Mouse (Mus musculus): ENCODE data around the gene Pex14. TPM values are rescaled to one million over a fixed set of nuclear protein-coding genes. Genes with fewer than 3 reads are reported as not detected.
A peak's percentile ranks its signal among the peaks of the same experiment; 100 is the strongest.

Pex14 gene
- total RNA-seq, 2 experiments from 2014 or later: 21.6 to 24.3 TPM

GRCm38 (mm10) chr4:148947833-148948388 lies 151.8 kb downstream of the Pex14 start:
- no peak overlapping the region for H3K4me3 ChIP-seq
- intact Hi-C loops (cut with DNase I): no loop called here
- TF ChIP-seq CTCF (IDR thresholded peaks at IDR 0.05): no peak
- no peak overlapping the region for H3K27ac ChIP-seq
- no peak for DNase-seq

- DNase-seq: peak; percentile 82
- no peak for TF ChIP-seq CTCF (IDR thresholded peaks at IDR 0.05)
Measured at GRCm38 (mm10) chr4:148946071-148946470, 153.6 kb downstream of the Pex14 start.

GRCm38 (mm10) chr4:148945476-148945881 lies 154.2 kb downstream of the Pex14 start:
- Histone ChIP-seq H3K4me3 (no peak overlapping the region), H3K27ac (peak overlapping the region; percentile 49)
- DNase-seq: peak; percentile 58
- TF ChIP-seq CTCF (IDR thresholded peaks at IDR 0.05): no peak
- intact Hi-C loops (cut with DNase I): no loop called here

More at GRCm38 (mm10) chr4:148946071-148946470, 153.6 kb downstream of the Pex14 start:
- Histone ChIP-seq H3K27ac (peak overlapping the region; percentile 49), H3K4me3 (no peak overlapping the region)
- intact Hi-C loops (cut with DNase I): no loop called here

- intact Hi-C loops (cut with DNase I): no loop called here
- no peak for TF ChIP-seq CTCF (IDR thresholded peaks at IDR 0.05)
- Histone ChIP-seq H3K27ac (no peak overlapping the region), H3K4me3 (no peak overlapping the region)
- DNase-seq: no peak
Measured at GRCm38 (mm10) chr4:148943099-148943498, 156.6 kb downstream of the Pex14 start.

GRCm38 (mm10) chr4:148941321-148941720 lies 158.4 kb downstream of the Pex14 start:
- no peak for TF ChIP-seq CTCF (IDR thresholded peaks at IDR 0.05)
- intact Hi-C loops (cut with DNase I): no loop called here
- Histone ChIP-seq H3K4me3 (no peak overlapping the region), H3K27ac (peak overlapping the region; percentile 13)
- no peak for DNase-seq

- Histone ChIP-seq H3K27ac (peak overlapping the region; percentile 13; the same call in 1 of the 2 replicates), H3K4me3 (peak overlapping the region; percentile 30)
- no peak for TF ChIP-seq CTCF (IDR thresholded peaks at IDR 0.05)
- DNase-seq: peak; percentile 73
- intact Hi-C loops (cut with DNase I): no loop called here
Measured at GRCm38 (mm10) chr4:148940674-148941211, 158.9 kb downstream of the Pex14 start.

- Histone ChIP-seq H3K4me3 (no peak overlapping the region), H3K27ac (no peak overlapping the region)
- no peak for DNase-seq
- intact Hi-C loops (cut with DNase I): no loop called here
- TF ChIP-seq CTCF (IDR thresholded peaks at IDR 0.05): no peak
Measured at GRCm38 (mm10) chr4:148938546-148938945, 161.1 kb downstream of the Pex14 start.

GRCm38 (mm10) chr4:148936727-148937126 lies 162.9 kb downstream of the Pex14 start:
- TF ChIP-seq CTCF (IDR thresholded peaks at IDR 0.05): no peak
- intact Hi-C loops (cut with DNase I): no loop called here
- peak overlapping the region; percentile 76 for H3K27ac ChIP-seq
- DNase-seq: peak; percentile 91
- H3K4me3 ChIP-seq: no peak overlapping the region

- Histone ChIP-seq H3K27ac (peak overlapping the region; percentile 76), H3K4me3 (no peak overlapping the region)
- TF ChIP-seq CTCF (IDR thresholded peaks at IDR 0.05): no peak
- DNase-seq: no peak
- intact Hi-C loops (cut with DNase I): no loop called here
Measured at GRCm38 (mm10) chr4:148936111-148936510, 163.6 kb downstream of the Pex14 start.

GRCm38 (mm10) chr4:148935211-148935610 lies 164.5 kb downstream of the Pex14 start:
- DNase-seq: peak; percentile 74
- Histone ChIP-seq H3K4me3 (no peak overlapping the region), H3K27ac (peak overlapping the region; percentile 76)
- intact Hi-C loops (cut with DNase I): no loop called here
- no peak for TF ChIP-seq CTCF (IDR thresholded peaks at IDR 0.05)

GRCm38 (mm10) chr4:148933109-148933508 lies 166.6 kb downstream of the Pex14 start:
- intact Hi-C loops (cut with DNase I): no loop called here
- DNase-seq: no peak
- no peak overlapping the region for H3K27ac ChIP-seq
- no peak for TF ChIP-seq CTCF (IDR thresholded peaks at IDR 0.05)
- H3K4me3 ChIP-seq: no peak overlapping the region

- intact Hi-C loops (cut with DNase I): no loop called here
- no peak for DNase-seq
- Histone ChIP-seq H3K4me3 (no peak overlapping the region), H3K27ac (0 out of 2 replicates have a peak overlapping the region, but pooled peaks have one; percentile 2)
- no peak for TF ChIP-seq CTCF (IDR thresholded peaks at IDR 0.05)
Measured at GRCm38 (mm10) chr4:148930721-148931229, 168.9 kb downstream of the Pex14 start.

GRCm38 (mm10) chr4:148928876-148929275 lies 170.8 kb downstream of the Pex14 start:
- DNase-seq: no peak
- no peak overlapping the region; the same call in 1 of the 2 replicates for H3K4me3 ChIP-seq
- no peak overlapping the region for H3K27ac ChIP-seq
- intact Hi-C loops (cut with DNase I): no loop called here
- TF ChIP-seq CTCF (IDR thresholded peaks at IDR 0.05): no peak

- peak; percentile 63 for DNase-seq
- no peak for TF ChIP-seq CTCF (IDR thresholded peaks at IDR 0.05)
- intact Hi-C loops (cut with DNase I): no loop called here
- Histone ChIP-seq H3K4me3 (peak overlapping the region; percentile 28), H3K27ac (peak overlapping the region; percentile 31; the same call in 1 of the 2 replicates)
Measured at GRCm38 (mm10) chr4:148928316-148928715, 171.4 kb downstream of the Pex14 start.
